Mouse (Mus musculus) testis, postnatal 14 days (tissue): ENCODE data around the gene Specc1.

ENCODE experiments used
- DNase-seq: peaks from one replicate; pipeline ENCODE4 v3.0.0; 2021; ENCODE audit warnings: low spot score

The Specc1 gene

DNA sequence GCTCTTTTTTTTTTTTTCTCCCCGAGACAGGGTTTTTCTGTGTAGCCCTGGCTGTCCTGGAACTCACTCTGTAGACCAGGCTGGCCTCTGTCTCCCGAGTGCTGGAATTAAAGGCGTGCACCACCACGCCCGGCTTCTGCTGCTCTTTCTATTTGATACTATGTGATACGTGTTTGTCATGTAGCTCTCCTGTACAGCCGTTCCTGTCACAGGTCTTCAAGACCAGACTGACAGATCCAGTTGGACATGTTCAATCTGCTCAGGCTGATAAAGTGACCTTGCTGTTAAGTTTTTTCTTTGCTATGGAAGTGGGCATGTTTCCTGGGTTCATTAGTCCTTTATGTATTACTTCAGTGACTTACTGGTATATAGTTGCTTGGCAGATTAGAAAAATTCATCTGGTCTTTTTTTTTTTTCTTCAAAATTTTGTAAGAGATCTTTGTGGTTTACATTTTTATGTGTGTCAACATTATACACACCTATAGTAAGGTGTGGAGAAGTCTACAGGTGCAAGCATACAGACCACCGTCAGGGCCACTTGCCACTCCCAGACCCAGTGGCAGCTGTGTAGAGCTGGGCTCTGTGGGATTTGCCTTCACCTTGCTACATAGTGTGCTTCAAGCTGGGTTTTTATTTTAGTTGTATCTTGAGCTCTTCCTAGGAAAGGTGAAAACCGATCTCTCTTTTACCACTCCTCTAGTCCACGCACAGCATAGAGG lies 221.0 kb downstream of the Specc1 start:
- no peak for DNase-seq

- no peak for DNase-seq
Observed at GRCm38 (mm10) chr11:62180791-62181190, 224.2 kb downstream of the Specc1 start.

DNA sequence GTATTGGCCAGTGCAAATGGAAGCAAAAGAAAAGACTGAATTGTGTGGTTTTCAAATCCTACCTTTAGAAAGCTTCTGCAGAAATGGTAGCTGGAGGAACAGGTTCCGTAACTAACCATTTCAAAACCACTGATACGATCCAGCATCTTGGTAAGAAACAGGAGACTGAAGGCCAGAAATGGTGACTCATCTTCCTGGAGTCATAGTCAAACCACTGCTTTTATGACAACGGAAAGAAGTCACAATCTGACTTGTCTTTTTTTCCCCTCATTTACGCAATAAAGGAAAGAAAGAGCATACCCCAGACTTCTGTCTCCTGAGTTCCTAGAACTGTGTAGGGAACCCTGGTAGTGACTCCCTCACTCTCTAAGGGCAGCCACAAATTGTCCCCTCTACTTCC lies 228.3 kb downstream of the Specc1 start:
- no peak for DNase-seq

DNA sequence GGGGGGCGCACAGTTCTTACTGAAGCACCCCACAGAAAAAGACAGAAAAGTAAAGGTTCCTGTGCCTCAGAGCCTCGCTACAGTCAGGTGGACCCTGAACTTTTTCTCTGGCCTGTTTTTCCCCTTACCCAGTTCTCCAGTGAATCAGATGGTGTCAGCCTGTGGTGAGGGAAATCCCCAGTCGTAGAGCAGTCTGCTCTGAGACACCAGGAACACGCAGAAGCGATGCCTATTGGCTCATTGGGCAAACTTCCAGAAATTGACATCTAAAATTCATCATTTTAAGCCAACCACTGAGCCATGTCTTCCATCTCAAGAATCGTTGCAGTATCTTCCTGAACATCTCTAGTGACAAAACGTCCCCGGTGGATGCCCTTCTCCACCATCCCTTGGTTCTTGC lies 230.5 kb downstream of the Specc1 start:
- DNase-seq: no peak

- no peak for DNase-seq
Observed at GRCm38 (mm10) chr11:62192050-62192449, 235.5 kb downstream of the Specc1 start.

- no peak for DNase-seq
Observed at GRCm38 (mm10) chr11:62193116-62193515, 236.6 kb downstream of the Specc1 start.

DNA sequence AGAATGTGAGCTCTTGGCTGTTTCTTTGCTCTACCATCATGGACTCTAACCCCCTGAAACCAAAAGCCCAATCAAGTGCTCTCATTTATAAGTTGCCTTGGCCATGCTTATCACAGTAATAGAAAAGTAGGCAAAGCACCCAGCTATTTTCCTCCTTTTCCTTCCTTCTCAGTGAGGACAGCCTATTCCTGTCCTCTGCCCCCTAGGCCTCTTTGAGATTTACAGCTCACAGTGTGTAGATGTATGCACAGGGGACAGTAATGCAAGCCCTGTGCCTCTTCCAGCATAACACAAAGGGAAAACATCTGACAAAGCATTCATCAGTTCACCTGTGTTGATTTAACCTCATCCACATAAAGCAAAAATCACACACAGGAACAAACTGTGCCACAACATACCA lies 237.7 kb downstream of the Specc1 start:
- DNase-seq: no peak

GRCm38 (mm10) chr11:62200901-62201512 lies 244.4 kb downstream of the Specc1 start:
- DNase-seq: no peak

DNA sequence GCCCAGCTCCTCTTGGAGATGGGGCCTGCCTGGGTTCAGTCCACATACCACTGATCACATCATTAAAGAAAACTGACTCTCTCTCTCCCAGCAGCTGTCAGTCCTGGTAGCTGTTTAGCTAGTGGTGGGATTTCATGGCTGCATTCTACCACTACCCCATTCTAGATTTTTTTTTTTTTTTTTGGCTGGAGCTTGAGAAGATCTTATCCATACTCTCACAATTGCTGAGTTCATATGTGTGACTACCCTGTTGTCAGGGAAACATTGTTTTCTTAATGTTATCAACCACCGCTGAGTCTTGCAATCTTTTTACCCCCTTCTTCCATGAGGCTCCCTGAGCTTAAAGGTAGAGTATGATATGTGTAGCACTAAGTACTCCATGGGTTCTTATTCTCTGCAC lies 246.1 kb downstream of the Specc1 start:
- no peak for DNase-seq

GRCm38 (mm10) chr11:62209111-62209510 lies 252.5 kb downstream of the Specc1 start:
- no peak for DNase-seq

DNA sequence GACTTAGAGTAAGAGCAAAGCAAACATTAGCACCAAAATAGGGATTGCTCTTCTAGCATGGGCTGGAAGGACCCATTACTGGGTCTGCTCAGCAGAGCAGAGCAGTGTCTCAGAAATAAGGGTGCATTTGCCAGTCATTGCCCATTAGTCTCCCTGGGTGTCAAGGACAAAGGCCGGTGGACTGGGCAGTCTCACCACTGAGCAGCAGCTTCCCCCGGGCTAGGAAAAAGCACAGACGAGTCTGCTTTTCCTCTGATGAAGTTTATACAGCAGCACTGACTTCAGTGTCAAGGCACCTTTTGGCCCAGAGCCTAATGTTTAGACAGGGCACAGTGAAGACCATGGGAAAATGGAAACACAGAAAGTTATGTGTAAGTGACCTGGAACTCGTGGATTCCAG lies 253.3 kb downstream of the Specc1 start:
- no peak for DNase-seq

DNA sequence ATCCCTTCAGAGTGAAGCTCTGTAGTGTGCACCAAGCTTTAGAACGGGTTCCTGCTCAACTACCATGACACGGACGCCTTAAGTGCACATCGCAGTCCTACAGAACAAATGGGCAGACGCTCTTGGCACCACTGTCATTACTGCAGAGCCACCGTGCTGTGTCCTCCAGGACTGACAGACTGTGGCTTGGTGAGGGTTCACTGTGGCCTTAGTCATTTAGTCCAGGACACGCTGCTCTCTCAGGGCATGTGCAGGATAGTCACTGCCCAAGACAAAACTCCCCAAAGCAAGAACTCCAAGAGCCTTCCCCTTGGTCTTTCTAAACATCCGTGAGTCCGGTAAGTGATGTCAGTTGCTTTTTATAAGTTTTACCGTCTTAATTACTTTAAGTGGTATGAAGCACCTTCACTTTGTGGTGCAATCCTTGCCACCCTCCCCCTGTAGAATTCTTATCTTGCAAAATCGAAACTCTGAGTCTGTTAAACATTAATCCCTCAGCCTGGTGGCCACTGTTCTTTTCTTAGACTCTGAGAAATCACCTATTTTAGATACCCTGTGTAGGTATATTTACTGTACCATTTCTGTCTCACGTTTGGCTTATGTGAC lies 256.9 kb downstream of the Specc1 start:
- DNase-seq: no peak

DNA sequence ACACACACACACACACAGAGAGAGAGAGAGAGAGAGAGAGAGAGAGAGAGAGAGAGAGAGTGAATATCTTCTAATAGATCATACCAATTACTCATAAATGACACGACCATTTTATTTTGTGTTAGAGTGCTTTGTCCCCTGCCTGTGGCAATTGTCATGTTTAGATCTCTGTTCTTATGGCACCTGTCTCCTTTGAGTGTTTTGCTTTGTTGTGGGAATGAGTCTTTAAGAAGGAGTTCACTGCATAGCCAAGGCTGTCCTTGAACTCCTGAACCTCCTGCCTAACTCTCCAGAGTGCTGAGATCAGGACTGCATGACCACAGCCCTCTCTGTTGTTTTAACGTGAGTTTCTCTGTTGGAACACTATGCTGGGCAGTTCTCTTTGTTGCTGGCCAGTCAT lies 258.5 kb downstream of the Specc1 start:
- DNase-seq: no peak

DNA sequence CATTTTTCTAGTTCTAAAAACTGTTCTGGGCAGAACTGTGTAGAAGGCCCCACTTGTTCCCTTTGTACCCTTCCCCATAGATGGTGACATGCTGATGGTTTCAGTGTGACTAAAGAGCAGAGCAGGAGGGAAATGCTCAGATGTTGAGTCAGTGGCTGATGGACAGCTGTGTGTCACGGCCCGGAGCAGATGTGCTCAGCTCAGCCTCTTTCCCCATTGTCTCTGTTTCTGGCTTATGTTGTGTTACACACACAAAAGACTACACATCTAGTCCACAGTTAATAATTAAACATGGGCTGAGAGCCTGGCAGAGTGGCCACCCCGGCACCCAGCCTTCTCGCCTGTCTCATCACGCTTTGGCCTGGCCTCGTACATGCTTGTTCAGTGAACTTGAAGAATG lies 261.2 kb downstream of the Specc1 start:
- DNase-seq: no peak

DNA sequence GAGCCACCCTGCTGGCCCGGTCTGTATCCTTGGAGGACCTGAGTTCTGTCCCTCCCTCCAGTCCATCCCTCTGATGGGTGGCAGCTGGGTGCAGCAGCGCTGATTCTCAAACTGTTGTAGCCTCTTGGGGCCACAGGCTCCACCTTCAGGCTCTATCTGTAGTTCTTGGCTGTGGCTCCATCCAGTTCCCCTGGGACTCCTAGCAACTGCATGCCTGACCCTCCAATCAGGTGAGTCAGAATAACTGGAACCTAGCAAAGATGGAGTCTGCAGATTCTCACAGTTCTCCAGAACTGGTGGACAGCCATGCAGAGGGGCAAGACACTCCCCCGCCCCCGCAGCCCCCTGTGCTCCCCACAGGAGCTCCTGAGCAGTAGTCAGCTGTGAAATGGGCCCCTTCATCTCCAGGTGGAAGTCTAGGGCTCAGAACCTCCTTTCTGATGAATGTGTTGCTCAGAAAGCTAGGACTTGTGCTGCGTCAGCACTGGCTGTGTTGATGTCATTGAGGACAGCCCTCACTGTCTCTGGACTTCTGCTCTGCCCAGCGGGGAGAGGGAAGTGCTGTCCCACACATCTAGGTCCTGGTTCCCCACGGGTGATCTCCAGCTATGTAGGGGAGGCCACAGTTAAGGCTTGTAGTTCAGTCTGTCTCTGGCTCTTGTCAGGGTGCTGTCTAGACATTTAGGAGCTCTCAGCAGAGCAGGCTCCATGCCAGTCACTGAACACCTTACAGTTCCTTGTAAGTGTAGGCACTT lies 264.4 kb downstream of the Specc1 start:
- no peak for DNase-seq

GRCm38 (mm10) chr11:62223416-62223815 lies 266.9 kb downstream of the Specc1 start:
- DNase-seq: no peak

DNA sequence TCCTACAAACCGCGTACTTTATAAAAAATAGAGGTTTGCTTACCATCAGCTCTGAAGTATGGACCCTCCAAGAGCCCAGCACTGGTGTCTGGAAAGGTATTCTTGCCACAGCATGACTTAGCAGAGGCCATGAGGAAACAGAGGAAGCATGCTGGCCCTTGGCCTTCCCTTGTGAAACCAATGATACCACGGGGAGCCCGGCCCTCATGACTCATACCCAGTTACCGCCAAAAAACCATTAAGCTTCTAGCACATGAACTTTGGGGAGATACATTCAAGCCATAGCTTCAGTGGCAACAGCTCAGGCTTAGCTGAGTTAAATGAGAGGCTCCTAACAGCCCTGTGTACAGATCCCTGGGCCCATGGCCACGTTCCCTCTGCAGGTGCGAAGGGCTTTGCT lies 267.4 kb downstream of the Specc1 start:
- no peak for DNase-seq

- DNase-seq: no peak
Observed at GRCm38 (mm10) chr11:62224797-62225196, 268.2 kb downstream of the Specc1 start.

GRCm38 (mm10) chr11:62240631-62241261 lies 284.2 kb downstream of the Specc1 start:
- no peak for DNase-seq

DNA sequence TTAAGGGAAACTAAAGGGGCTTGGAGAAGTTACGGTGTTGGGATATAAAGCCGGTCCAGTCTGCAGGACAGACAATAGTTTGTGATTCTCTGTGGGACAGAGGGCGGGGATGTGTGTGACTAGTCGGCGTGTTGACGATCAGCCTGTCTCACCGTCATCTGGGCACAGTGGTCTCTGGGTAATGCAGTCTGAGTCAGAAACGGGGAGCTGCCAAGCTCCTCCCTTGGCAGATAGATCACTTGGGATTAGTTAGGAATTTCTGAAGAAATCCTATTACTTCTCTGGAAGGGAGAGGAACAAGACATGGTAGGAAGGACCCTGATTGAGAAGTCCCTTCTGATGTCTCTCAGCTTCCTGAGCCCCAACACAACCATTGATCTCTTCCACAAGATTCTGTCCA lies 287.3 kb downstream of the Specc1 start:
- no peak for DNase-seq

- no peak for DNase-seq
Observed at GRCm38 (mm10) chr11:62244471-62244870, 287.9 kb downstream of the Specc1 start.

GRCm38 (mm10) chr11:62247759-62248400 lies 291.3 kb downstream of the Specc1 start:
- DNase-seq: no peak
